Mouse (Mus musculus) T-cell, adult 2 months (primary cell): ENCODE results near the gene G6pc3.

Experiments used
- DNase-seq: peaks from one replicate; pipeline ENCODE4 v3.0.0; 2022; ENCODE audit warnings: low spot score

Gene G6pc3

GRCm38 (mm10) chr11:102188980-102189379 lies 440 bp upstream of the G6pc3 start:
- DNase-seq: no peak

- no peak for DNase-seq
Observed at GRCm38 (mm10) chr11:102190848-102191247, 1.4 kb downstream of the G6pc3 start.

- DNase-seq: no peak
Observed at GRCm38 (mm10) chr11:102193657-102194440, 4.4 kb downstream of the G6pc3 start.

GRCm38 (mm10) chr11:102196018-102196797 lies 6.8 kb downstream of the G6pc3 start:
- DNase-seq: no peak

GRCm38 (mm10) chr11:102198245-102198644 lies 8.8 kb downstream of the G6pc3 start:
- DNase-seq: no peak

- no peak for DNase-seq
Observed at GRCm38 (mm10) chr11:102199856-102200255, 10.4 kb downstream of the G6pc3 start.

- no peak for DNase-seq
Observed at GRCm38 (mm10) chr11:102201408-102201821, 12.0 kb downstream of the G6pc3 start.

GRCm38 (mm10) chr11:102206481-102206880 lies 17.1 kb downstream of the G6pc3 start:
- no peak for DNase-seq

- no peak for DNase-seq
Observed at GRCm38 (mm10) chr11:102207825-102208777, 18.7 kb downstream of the G6pc3 start.

GRCm38 (mm10) chr11:102208846-102209245 lies 19.4 kb downstream of the G6pc3 start:
- no peak for DNase-seq

- peak; percentile 22 for DNase-seq
Observed at GRCm38 (mm10) chr11:102209742-102210141, 20.3 kb downstream of the G6pc3 start.

- no peak for DNase-seq
Observed at GRCm38 (mm10) chr11:102210185-102210584, 20.8 kb downstream of the G6pc3 start.

- DNase-seq: no peak
Observed at GRCm38 (mm10) chr11:102211011-102211410, 21.6 kb downstream of the G6pc3 start.

- DNase-seq: no peak
Observed at GRCm38 (mm10) chr11:102211936-102212341, 22.5 kb downstream of the G6pc3 start.

GRCm38 (mm10) chr11:102214430-102215156 lies 25.2 kb downstream of the G6pc3 start:
- no peak for DNase-seq

GRCm38 (mm10) chr11:102215511-102215910 lies 26.1 kb downstream of the G6pc3 start:
- no peak for DNase-seq

GRCm38 (mm10) chr11:102216056-102216885 lies 26.9 kb downstream of the G6pc3 start:
- DNase-seq: no peak

GRCm38 (mm10) chr11:102216886-102217240 lies 27.4 kb downstream of the G6pc3 start:
- no peak for DNase-seq

- no peak for DNase-seq
Observed at GRCm38 (mm10) chr11:102217396-102217795, 28.0 kb downstream of the G6pc3 start.

- no peak for DNase-seq
Observed at GRCm38 (mm10) chr11:102217876-102218430, 28.5 kb downstream of the G6pc3 start.
